Mouse (Mus musculus): ENCODE data around the gene Mpzl2. TPM values are rescaled to one million over a fixed set of nuclear protein-coding genes. Genes with fewer than 3 reads are reported as not detected.

Mpzl2 gene
- polyA plus RNA-seq, 1 experiment = 18.8 TPM

DNA sequence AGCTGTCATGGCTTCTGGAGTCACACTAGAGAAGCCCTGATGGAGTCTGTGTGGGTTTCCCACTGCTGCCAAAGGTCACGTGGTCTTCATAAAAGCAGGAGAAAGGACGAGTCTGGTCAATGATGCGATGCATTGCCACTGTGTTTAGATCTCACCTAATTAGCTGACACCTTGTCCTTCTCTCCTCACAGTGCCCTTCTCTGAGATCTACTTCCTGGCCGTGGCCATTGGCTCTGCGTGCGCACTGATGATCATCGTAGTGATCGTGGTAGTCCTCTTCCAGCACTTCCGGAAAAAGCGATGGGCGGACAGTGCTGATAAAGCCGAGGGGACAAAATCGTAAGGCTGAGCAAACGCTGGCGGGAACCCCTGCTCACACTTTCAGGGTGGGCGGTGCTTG is 7.4 kb downstream of the Mpzl2 start:
- no peak for DNase-seq
- WGBS = 85% methylated on average over 16 of the region's 16 CpGs
- Histone ChIP-seq H3K4me3 (ENCODE audit: insufficient read depth, low read depth, low read length) (no peak overlapping the region), H3K27ac (ENCODE audit: insufficient read depth, low read depth, low read length) (no peak overlapping the region), H3K27me3 (replicated peaks; ENCODE audit: control insufficient read depth, insufficient read depth, low read length) (no peaks in the 10 kb centered on the region), H3K36me3 (ENCODE audit: control insufficient read depth, insufficient read depth, low read length) (no peaks in the 10 kb centered on the region), H3K4me1 (ENCODE audit: control insufficient read depth, insufficient read depth, low read length) (peaks cover 5% of the 10 kb centered on the region; the same call in 1 of the 2 replicates)
- TF ChIP-seq CTCF (conservative IDR thresholded peaks at IDR 0.05; ENCODE audit: insufficient read depth, insufficient read length, low read depth, low read length) (no peak), POLR2A (IDR thresholded peaks at IDR 0.05; ENCODE audit: low read depth, low read length) (no peak)

DNA sequence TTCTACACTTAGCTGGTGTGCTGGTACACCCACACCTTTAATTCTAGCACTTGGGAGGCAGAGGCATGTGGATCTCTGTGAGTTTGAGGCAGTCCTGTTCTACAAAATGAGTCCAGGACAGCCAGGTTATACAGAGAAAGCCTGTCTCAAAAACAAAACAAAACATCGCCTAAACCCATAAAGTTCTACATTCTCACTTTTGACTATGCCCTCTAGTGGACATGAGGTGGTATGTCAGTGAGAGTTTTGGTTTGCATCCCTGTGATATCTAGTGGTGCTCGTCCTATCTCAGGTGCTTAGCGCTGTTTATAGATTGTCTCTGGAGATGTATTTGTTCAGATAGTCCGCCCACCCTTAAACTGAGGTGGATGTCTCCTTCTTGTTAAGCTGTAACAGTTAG is 8.9 kb downstream of the Mpzl2 start:
- no peak overlapping the region for H3K27ac ChIP-seq (ENCODE audit: insufficient read depth, low read depth, low read length)
- no peaks in the 10 kb centered on the region for H3K36me3 ChIP-seq (ENCODE audit: control insufficient read depth, insufficient read depth, low read length)
- H3K4me3 ChIP-seq (ENCODE audit: insufficient read depth, low read depth, low read length) = no peak overlapping the region
- 29% methylated on average over 4 of the region's 4 CpGs for WGBS
- peaks cover 2% of the 10 kb centered on the region; the same call in 1 of the 2 replicates for H3K4me1 ChIP-seq (ENCODE audit: control insufficient read depth, insufficient read depth, low read length)
- no peaks in the 10 kb centered on the region for H3K27me3 ChIP-seq (replicated peaks; ENCODE audit: control insufficient read depth, insufficient read depth, low read length)
- TF ChIP-seq POLR2A (IDR thresholded peaks at IDR 0.05; ENCODE audit: low read depth, low read length) = no peak
- peak; percentile 33 for TF ChIP-seq CTCF (conservative IDR thresholded peaks at IDR 0.05; ENCODE audit: insufficient read depth, insufficient read length, low read depth, low read length)
- peak; percentile 45 for DNase-seq

GRCm38 (mm10) chr9:45049731-45050130 is 10.1 kb downstream of the Mpzl2 start:
- H3K4me3 ChIP-seq (ENCODE audit: insufficient read depth, low read depth, low read length) = no peak overlapping the region
- no peak for DNase-seq
- no peaks in the 10 kb centered on the region for H3K4me1 ChIP-seq (ENCODE audit: control insufficient read depth, insufficient read depth, low read length)
- H3K27me3 ChIP-seq (replicated peaks; ENCODE audit: control insufficient read depth, insufficient read depth, low read length) = no peaks in the 10 kb centered on the region
- TF ChIP-seq POLR2A (IDR thresholded peaks at IDR 0.05; ENCODE audit: low read depth, low read length) (no peak), CTCF (conservative IDR thresholded peaks at IDR 0.05; ENCODE audit: insufficient read depth, insufficient read length, low read depth, low read length) (no peak)
- WGBS = 88% methylated on average over 1 of the region's 1 CpGs
- no peaks in the 10 kb centered on the region for H3K36me3 ChIP-seq (ENCODE audit: control insufficient read depth, insufficient read depth, low read length)
- H3K27ac ChIP-seq (ENCODE audit: insufficient read depth, low read depth, low read length) = no peak overlapping the region

DNA sequence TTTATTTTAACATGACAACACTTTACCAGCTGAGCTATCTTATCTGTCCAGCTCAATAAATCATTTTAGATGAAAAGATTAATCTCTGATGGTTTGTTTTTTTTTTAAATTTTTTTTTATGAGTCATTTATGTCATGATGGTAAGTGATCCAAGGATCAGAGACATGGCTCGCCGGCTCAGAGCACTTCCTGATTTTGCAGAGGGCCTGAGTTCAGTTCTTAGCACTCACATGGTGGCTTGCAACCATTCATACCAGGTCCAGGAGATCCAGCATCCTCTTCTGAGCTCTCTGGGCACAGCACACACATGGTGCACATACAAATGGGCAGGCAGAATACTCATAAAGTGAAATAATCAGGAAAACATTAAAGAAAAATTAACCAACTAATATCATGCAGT is 10.7 kb downstream of the Mpzl2 start:
- TF ChIP-seq POLR2A (IDR thresholded peaks at IDR 0.05; ENCODE audit: low read depth, low read length) (no peak), CTCF (conservative IDR thresholded peaks at IDR 0.05; ENCODE audit: insufficient read depth, insufficient read length, low read depth, low read length) (no peak)
- 79% methylated on average over 2 of the region's 2 CpGs for WGBS

DNA sequence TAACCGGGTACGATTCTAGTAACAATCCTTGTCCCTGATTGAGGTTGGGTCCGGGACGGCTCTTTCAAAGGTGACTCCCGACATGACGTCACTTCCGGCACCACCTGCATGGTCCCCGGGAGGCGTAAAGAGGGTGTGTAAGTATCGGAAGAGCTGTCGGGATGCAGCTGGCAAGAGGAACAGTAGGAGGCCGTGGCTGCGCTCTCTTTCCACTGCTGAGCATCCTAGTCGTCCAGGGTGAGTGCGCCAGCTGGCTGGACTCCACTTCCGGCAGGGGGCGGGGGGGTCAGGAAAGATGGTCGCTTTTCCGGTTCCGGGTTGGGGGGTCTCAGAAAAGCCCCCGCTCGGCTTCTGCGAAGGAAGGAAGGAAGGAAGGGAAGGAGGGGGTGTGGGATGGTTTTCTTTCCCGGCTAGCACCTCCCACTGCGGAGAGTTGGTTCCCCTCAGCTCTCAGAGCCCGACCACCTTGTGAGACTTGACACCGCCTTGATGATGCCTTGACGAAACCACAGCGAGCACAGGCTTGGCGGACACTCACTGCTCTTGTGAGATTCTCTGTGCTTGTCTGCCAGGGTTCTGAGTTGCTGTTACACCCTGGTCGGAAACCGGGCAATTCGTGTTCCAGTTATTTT is 15.6 kb downstream of the Mpzl2 start, which contains the start of gene Mpzl3:
Gene Mpzl3, plus strand, starts transcription at position 105 of the 632 bp plus-strand sequence.
- no peak for TF ChIP-seq CTCF (conservative IDR thresholded peaks at IDR 0.05; ENCODE audit: insufficient read depth, insufficient read length, low read depth, low read length)
- TF ChIP-seq POLR2A (IDR thresholded peaks at IDR 0.05; ENCODE audit: low read depth, low read length) = no peak
- no peaks in the 10 kb centered on the region for H3K27me3 ChIP-seq (replicated peaks; ENCODE audit: control insufficient read depth, insufficient read depth, low read length)
- H3K4me1 ChIP-seq (ENCODE audit: control insufficient read depth, insufficient read depth, low read length) = no peaks in the 10 kb centered on the region
- peak within 1 kb of the TSS; percentile 92 for H3K4me3 ChIP-seq (ENCODE audit: insufficient read depth, low read depth, low read length)
- WGBS = under 1% methylated on average over 33 of the region's 33 CpGs
- no peaks in the 10 kb centered on the region for H3K36me3 ChIP-seq (ENCODE audit: control insufficient read depth, insufficient read depth, low read length)
- H3K27ac ChIP-seq (ENCODE audit: insufficient read depth, low read depth, low read length) = peak within 1 kb of the TSS; percentile 96
- DNase-seq = peak; percentile 90

More for the DNA sequence above, 10.7 kb downstream of the Mpzl2 start:
- H3K4me3 ChIP-seq (ENCODE audit: insufficient read depth, low read depth, low read length) = no peak overlapping the region
- no peak overlapping the region for H3K27ac ChIP-seq (ENCODE audit: insufficient read depth, low read depth, low read length)
- no peaks in the 10 kb centered on the region for H3K27me3 ChIP-seq (replicated peaks; ENCODE audit: control insufficient read depth, insufficient read depth, low read length)
- no peak for DNase-seq
- H3K4me1 ChIP-seq (ENCODE audit: control insufficient read depth, insufficient read depth, low read length) = no peaks in the 10 kb centered on the region
- H3K36me3 ChIP-seq (ENCODE audit: control insufficient read depth, insufficient read depth, low read length) = no peaks in the 10 kb centered on the region

DNA sequence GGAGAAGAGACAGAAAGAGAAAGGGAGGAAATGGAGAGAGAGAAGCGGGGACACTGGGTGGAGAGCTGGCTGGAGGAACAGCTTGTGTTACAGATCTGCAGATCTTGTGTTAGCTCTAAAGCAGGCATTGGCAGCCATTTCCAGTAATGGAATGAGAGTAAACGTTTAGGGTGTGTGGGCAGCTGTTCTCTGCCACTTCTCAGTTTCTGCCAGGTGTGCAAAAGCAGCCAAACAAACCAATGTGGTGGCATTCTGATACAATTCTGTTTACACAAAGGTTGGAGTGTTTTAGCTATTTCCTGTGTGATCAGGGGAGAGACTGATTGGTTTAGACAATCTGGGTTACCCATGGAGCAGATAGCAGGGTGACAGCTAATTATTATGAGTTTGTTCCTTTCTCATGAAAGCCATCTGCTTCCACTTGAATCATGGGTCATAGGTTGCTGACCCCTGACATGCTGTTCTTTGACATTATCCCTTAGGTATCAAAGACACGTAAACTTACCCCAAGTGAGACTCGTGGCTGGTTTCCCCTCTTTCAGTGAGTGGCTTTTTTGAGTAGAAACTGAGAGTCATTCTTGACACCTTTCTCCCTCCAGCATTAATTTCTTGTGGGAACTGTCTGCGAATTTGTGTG is 18.8 kb downstream of the Mpzl2 start:
- TF ChIP-seq CTCF (conservative IDR thresholded peaks at IDR 0.05; ENCODE audit: insufficient read depth, insufficient read length, low read depth, low read length) (no peak), POLR2A (IDR thresholded peaks at IDR 0.05; ENCODE audit: low read depth, low read length) (no peak)
- 36% methylated on average over 5 of the region's 5 CpGs for WGBS
- H3K27ac ChIP-seq (ENCODE audit: insufficient read depth, low read depth, low read length) = no peak overlapping the region

GRCm38 (mm10) chr9:45060151-45060550 is 20.6 kb downstream of the Mpzl2 start:
- TF ChIP-seq CTCF (conservative IDR thresholded peaks at IDR 0.05; ENCODE audit: insufficient read depth, insufficient read length, low read depth, low read length) = no peak
- TF ChIP-seq POLR2A (IDR thresholded peaks at IDR 0.05; ENCODE audit: low read depth, low read length) = no peak
- no peak overlapping the region for H3K4me3 ChIP-seq (ENCODE audit: insufficient read depth, low read depth, low read length)
- no peaks in the 10 kb centered on the region for H3K36me3 ChIP-seq (ENCODE audit: control insufficient read depth, insufficient read depth, low read length)
- H3K4me1 ChIP-seq (ENCODE audit: control insufficient read depth, insufficient read depth, low read length) = no peaks in the 10 kb centered on the region
- no peak overlapping the region for H3K27ac ChIP-seq (ENCODE audit: insufficient read depth, low read depth, low read length)
- WGBS = 59% methylated on average over 7 of the region's 7 CpGs
- DNase-seq = no peak
- no peaks in the 10 kb centered on the region for H3K27me3 ChIP-seq (replicated peaks; ENCODE audit: control insufficient read depth, insufficient read depth, low read length)

More for the DNA sequence above, 18.8 kb downstream of the Mpzl2 start:
- H3K27me3 ChIP-seq (replicated peaks; ENCODE audit: control insufficient read depth, insufficient read depth, low read length) = no peaks in the 10 kb centered on the region
- no peaks in the 10 kb centered on the region for H3K4me1 ChIP-seq (ENCODE audit: control insufficient read depth, insufficient read depth, low read length)
- DNase-seq = no peak
- H3K4me3 ChIP-seq (ENCODE audit: insufficient read depth, low read depth, low read length) = no peak overlapping the region
- H3K36me3 ChIP-seq (ENCODE audit: control insufficient read depth, insufficient read depth, low read length) = no peaks in the 10 kb centered on the region

Measured in kidney, adult 2 months (tissue).